Mouse (Mus musculus): ENCODE data around the gene Fam240b. TPM values are rescaled to one million over a fixed set of nuclear protein-coding genes. Genes with fewer than 3 reads are reported as not detected.

Fam240b gene
- not detected in 2 replicates for polyA plus RNA-seq (2015; fragmentation: Nextera tagmentation; extraction: Ambion mirVana)

GRCm38 (mm10) chr13:64497692-64498091, at the start of gene Fam240b:
Gene Fam240b, minus strand, starts transcription at chr13:64497792.
- Histone ChIP-seq H3K36me3 (ENCODE audit: control insufficient read depth, insufficient read depth) (no peaks in the 10 kb centered on the region), H3K4me2 (ENCODE audit: low read depth, low read length) (no peak within 1 kb of the TSS), H3K4me1 (ENCODE audit: control insufficient read depth, insufficient read depth, low read length) (no peaks in the 10 kb centered on the region), H3K9me3 (replicated peaks; ENCODE audit: control insufficient read depth, low read length) (no peaks in the 10 kb centered on the region), H3K4me3 (ENCODE audit: low read length) (no peak within 1 kb of the TSS), H3K27ac (ENCODE audit: low read length) (no peak within 1 kb of the TSS), H3K9ac (ENCODE audit: low read length) (no peak within 1 kb of the TSS), H3K27me3 (ENCODE audit: control insufficient read depth, insufficient read depth, low read length) (no peaks in the 10 kb centered on the region)
- ATAC-seq (replicated peaks; ENCODE audit: extremely low read depth, insufficient read depth, low FRiP score): no peak
- WGBS: 79% methylated on average over 6 of the region's 6 CpGs

GRCm38 (mm10) chr13:64530139-64530538, 32.5 kb upstream of the Fam240b start:
- no peaks in the 10 kb centered on the region for H3K27me3 ChIP-seq (ENCODE audit: control insufficient read depth, insufficient read depth, low read length)
- no peak overlapping the region for H3K27ac ChIP-seq (ENCODE audit: low read length)
- no peak overlapping the region for H3K9ac ChIP-seq (ENCODE audit: low read length)
- H3K4me3 ChIP-seq (ENCODE audit: low read length): no peak overlapping the region
- 73% methylated on average over 5 of the region's 5 CpGs for WGBS
- H3K9me3 ChIP-seq (replicated peaks; ENCODE audit: control insufficient read depth, low read length): no peaks in the 10 kb centered on the region
- no peaks in the 10 kb centered on the region for H3K4me1 ChIP-seq (ENCODE audit: control insufficient read depth, insufficient read depth, low read length)
- no peak for ATAC-seq (replicated peaks; ENCODE audit: extremely low read depth, insufficient read depth, low FRiP score)
- H3K4me2 ChIP-seq (ENCODE audit: low read depth, low read length): no peak overlapping the region
- H3K36me3 ChIP-seq (ENCODE audit: control insufficient read depth, insufficient read depth): no peaks in the 10 kb centered on the region

- 78% methylated on average over 15 of the region's 15 CpGs for whole genome bisulfite sequencing
- H3K4me2 ChIP-seq (ENCODE audit: low read depth, low read length): no peak overlapping the region
- H3K27ac ChIP-seq (ENCODE audit: low read length): no peak overlapping the region
- H3K4me1 ChIP-seq (ENCODE audit: control insufficient read depth, insufficient read depth, low read length): no peaks in the 10 kb centered on the region
- H3K4me3 ChIP-seq (ENCODE audit: low read length): no peak overlapping the region
- no peak for ATAC-seq (replicated peaks; ENCODE audit: extremely low read depth, insufficient read depth, low FRiP score)
- H3K36me3 ChIP-seq (ENCODE audit: control insufficient read depth, insufficient read depth): no peaks in the 10 kb centered on the region
- no peak overlapping the region for H3K9ac ChIP-seq (ENCODE audit: low read length)
- no peaks in the 10 kb centered on the region for H3K27me3 ChIP-seq (ENCODE audit: control insufficient read depth, insufficient read depth, low read length)
- no peaks in the 10 kb centered on the region for H3K9me3 ChIP-seq (replicated peaks; ENCODE audit: control insufficient read depth, low read length)
These were observed 29.1 kb upstream of the Fam240b start for GRCm38 (mm10) chr13:64526515-64527285.

GRCm38 (mm10) chr13:64514247-64514646, 16.7 kb upstream of the Fam240b start:
- Histone ChIP-seq H3K27ac (ENCODE audit: low read length) (no peak overlapping the region), H3K36me3 (ENCODE audit: control insufficient read depth, insufficient read depth) (no peaks in the 10 kb centered on the region), H3K9me3 (replicated peaks; ENCODE audit: control insufficient read depth, low read length) (peaks cover 5% of the 10 kb centered on the region; the same call in 1 of the 2 replicates), H3K4me3 (ENCODE audit: low read length) (no peak overlapping the region), H3K9ac (ENCODE audit: low read length) (no peak overlapping the region), H3K4me1 (ENCODE audit: control insufficient read depth, insufficient read depth, low read length) (no peaks in the 10 kb centered on the region), H3K27me3 (ENCODE audit: control insufficient read depth, insufficient read depth, low read length) (no peaks in the 10 kb centered on the region), H3K4me2 (ENCODE audit: low read depth, low read length) (no peak overlapping the region)
- no peak for ATAC-seq (replicated peaks; ENCODE audit: extremely low read depth, insufficient read depth, low FRiP score)
- WGBS: 80% methylated on average over 2 of the region's 2 CpGs

- H3K27me3 ChIP-seq (ENCODE audit: control insufficient read depth, insufficient read depth, low read length): no peaks in the 10 kb centered on the region
- H3K4me2 ChIP-seq (ENCODE audit: low read depth, low read length): no peak overlapping the region
- H3K4me3 ChIP-seq (ENCODE audit: low read length): no peak overlapping the region
- H3K9me3 ChIP-seq (replicated peaks; ENCODE audit: control insufficient read depth, low read length): peaks cover 5% of the 10 kb centered on the region; the same call in 1 of the 2 replicates
- H3K4me1 ChIP-seq (ENCODE audit: control insufficient read depth, insufficient read depth, low read length): no peaks in the 10 kb centered on the region
- H3K27ac ChIP-seq (ENCODE audit: low read length): no peak overlapping the region
- ATAC-seq (replicated peaks; ENCODE audit: extremely low read depth, insufficient read depth, low FRiP score): no peak
- no peaks in the 10 kb centered on the region for H3K36me3 ChIP-seq (ENCODE audit: control insufficient read depth, insufficient read depth)
- H3K9ac ChIP-seq (ENCODE audit: low read length): no peak overlapping the region
These were observed 14.0 kb upstream of the Fam240b start for GRCm38 (mm10) chr13:64511616-64512015.

GRCm38 (mm10) chr13:64507361-64507760, 9.8 kb upstream of the Fam240b start:
- H3K4me2 ChIP-seq (ENCODE audit: low read depth, low read length): no peak overlapping the region
- no peaks in the 10 kb centered on the region for H3K27me3 ChIP-seq (ENCODE audit: control insufficient read depth, insufficient read depth, low read length)
- no peak overlapping the region for H3K4me3 ChIP-seq (ENCODE audit: low read length)
- no peaks in the 10 kb centered on the region for H3K36me3 ChIP-seq (ENCODE audit: control insufficient read depth, insufficient read depth)
- H3K4me1 ChIP-seq (ENCODE audit: control insufficient read depth, insufficient read depth, low read length): no peaks in the 10 kb centered on the region
- no peak overlapping the region for H3K27ac ChIP-seq (ENCODE audit: low read length)
- H3K9me3 ChIP-seq (replicated peaks; ENCODE audit: control insufficient read depth, low read length): peaks cover 5% of the 10 kb centered on the region; the same call in 1 of the 2 replicates
- ATAC-seq (replicated peaks; ENCODE audit: extremely low read depth, insufficient read depth, low FRiP score): no peak
- H3K9ac ChIP-seq (ENCODE audit: low read length): no peak overlapping the region

- Histone ChIP-seq H3K27me3 (ENCODE audit: control insufficient read depth, insufficient read depth, low read length) (no peaks in the 10 kb centered on the region), H3K4me2 (ENCODE audit: low read depth, low read length) (no peak overlapping the region), H3K9me3 (replicated peaks; ENCODE audit: control insufficient read depth, low read length) (no peaks in the 10 kb centered on the region), H3K27ac (ENCODE audit: low read length) (no peak overlapping the region), H3K4me1 (ENCODE audit: control insufficient read depth, insufficient read depth, low read length) (no peaks in the 10 kb centered on the region), H3K36me3 (ENCODE audit: control insufficient read depth, insufficient read depth) (no peaks in the 10 kb centered on the region), H3K9ac (ENCODE audit: low read length) (no peak overlapping the region), H3K4me3 (ENCODE audit: low read length) (no peak overlapping the region)
- no peak for ATAC-seq (replicated peaks; ENCODE audit: extremely low read depth, insufficient read depth, low FRiP score)
- WGBS: 76% methylated on average over 3 of the region's 3 CpGs
These were observed 5.2 kb upstream of the Fam240b start for GRCm38 (mm10) chr13:64502833-64503232.

- H3K4me2 ChIP-seq (ENCODE audit: low read depth, low read length): no peak overlapping the region
- H3K36me3 ChIP-seq (ENCODE audit: control insufficient read depth, insufficient read depth): no peaks in the 10 kb centered on the region
- no peak overlapping the region for H3K27ac ChIP-seq (ENCODE audit: low read length)
- H3K9me3 ChIP-seq (replicated peaks; ENCODE audit: control insufficient read depth, low read length): no peaks in the 10 kb centered on the region
- H3K4me1 ChIP-seq (ENCODE audit: control insufficient read depth, insufficient read depth, low read length): no peaks in the 10 kb centered on the region
- WGBS: 67% methylated on average over 5 of the region's 5 CpGs
- H3K27me3 ChIP-seq (ENCODE audit: control insufficient read depth, insufficient read depth, low read length): no peaks in the 10 kb centered on the region
- H3K9ac ChIP-seq (ENCODE audit: low read length): no peak overlapping the region
- ATAC-seq (replicated peaks; ENCODE audit: extremely low read depth, insufficient read depth, low FRiP score): no peak
- no peak overlapping the region for H3K4me3 ChIP-seq (ENCODE audit: low read length)
These were observed 4.0 kb downstream of the Fam240b start for GRCm38 (mm10) chr13:64493586-64493985.

- Histone ChIP-seq H3K27me3 (ENCODE audit: control insufficient read depth, insufficient read depth, low read length) (no peaks in the 10 kb centered on the region), H3K27ac (ENCODE audit: low read length) (no peak overlapping the region), H3K4me3 (ENCODE audit: low read length) (no peak overlapping the region), H3K9me3 (replicated peaks; ENCODE audit: control insufficient read depth, low read length) (no peaks in the 10 kb centered on the region), H3K4me1 (ENCODE audit: control insufficient read depth, insufficient read depth, low read length) (no peaks in the 10 kb centered on the region), H3K4me2 (ENCODE audit: low read depth, low read length) (no peak overlapping the region), H3K36me3 (ENCODE audit: control insufficient read depth, insufficient read depth) (no peaks in the 10 kb centered on the region), H3K9ac (ENCODE audit: low read length) (no peak overlapping the region)
- 68% methylated on average over 6 of the region's 6 CpGs for WGBS
- no peak for ATAC-seq (replicated peaks; ENCODE audit: extremely low read depth, insufficient read depth, low FRiP score)
These were observed 7.7 kb downstream of the Fam240b start for GRCm38 (mm10) chr13:64489886-64490285.
